Mouse (Mus musculus) ES-E14 (cell line): ENCODE results near the gene Ets1.

Experiments
- CHD2 ChIP-seq: IDR thresholded peaks from 2 replicates; pipeline ENCODE4 v1.6.1; 2014; ENCODE audit warnings: mild to moderate bottlenecking, low read depth, low read length, inconsistent platforms
- HCFC1 ChIP-seq: IDR thresholded peaks from 2 replicates; pipeline ENCODE4 v1.6.1; 2012; ENCODE audit warnings: low read length, inconsistent platforms, borderline replicate concordance; ENCODE audit not compliant: insufficient read depth
- ZC3H11A ChIP-seq: IDR thresholded peaks from 2 replicates; pipeline ENCODE4 v1.6.1; 2012; ENCODE audit warnings: low read depth, mild to moderate bottlenecking, inconsistent platforms, low read length, borderline replicate concordance
- ZNF384 ChIP-seq: IDR thresholded peaks from 2 replicates; pipeline ENCODE4 v1.6.1; 2012; ENCODE audit warnings: low read depth, low read length, inconsistent platforms

DNA sequence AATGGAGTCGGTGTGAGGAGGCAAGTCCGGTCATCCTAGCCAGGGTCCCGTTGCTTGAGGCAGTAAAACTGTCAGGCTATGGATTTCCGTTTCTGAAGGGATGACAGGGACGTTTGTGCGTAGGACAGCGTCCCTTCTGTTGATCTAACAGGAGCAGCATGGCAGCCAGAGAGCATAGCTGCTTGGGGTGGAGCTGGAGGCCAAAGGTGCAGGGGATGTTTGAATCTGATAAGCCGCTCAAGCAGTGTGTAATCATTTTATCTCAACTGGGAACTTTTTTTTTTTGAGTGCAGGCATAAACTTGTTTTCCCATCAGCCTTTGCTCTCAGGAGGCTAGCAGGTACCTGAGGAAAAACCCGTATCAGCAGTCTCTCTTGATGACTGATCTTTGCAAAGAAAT, 95.8 kb downstream of the Ets1 start:
- no peak for TF ChIP-seq ZC3H11A
- TF ChIP-seq HCFC1: no peak
- no peak for TF ChIP-seq ZNF384
- no peak for TF ChIP-seq CHD2
